Mouse (Mus musculus): ENCODE results near the gene Uckl1.

DNA sequence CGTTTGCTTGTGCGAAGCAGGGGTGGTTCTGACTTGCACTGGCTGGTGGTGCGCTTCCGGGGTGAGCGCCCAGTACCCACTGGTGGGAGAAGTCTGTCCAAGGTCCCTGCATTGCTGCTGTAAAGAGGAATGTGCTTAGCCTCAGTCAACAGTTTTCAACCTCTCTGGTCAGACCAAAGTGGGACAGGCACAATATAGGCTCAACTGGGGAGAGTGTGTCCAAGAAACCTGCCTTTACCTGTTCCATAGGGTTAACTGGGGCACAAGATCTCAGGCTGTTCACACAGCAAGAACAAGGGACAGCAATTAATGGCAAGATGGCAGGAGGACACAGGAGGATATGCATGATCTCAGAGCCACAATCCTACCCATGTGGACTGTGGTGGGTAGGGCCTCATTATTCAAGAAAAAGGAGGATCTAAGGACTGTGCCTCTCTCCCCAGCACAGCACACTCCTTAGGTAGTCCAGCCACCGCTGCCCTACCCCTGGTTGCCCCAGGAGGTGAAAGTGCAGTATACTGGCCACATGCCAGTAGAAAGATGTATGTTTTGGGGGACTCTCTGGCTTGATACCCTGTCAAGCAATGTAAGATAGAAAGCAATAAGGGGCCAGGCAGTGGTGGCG lies 9.7 kb downstream of the Uckl1 start:
- no peak for TF ChIP-seq E2F4 (IDR thresholded peaks at IDR 0.05; ENCODE audit: insufficient read depth)
- TF ChIP-seq MYOG (IDR thresholded peaks at IDR 0.05; ENCODE audit: control insufficient read depth in 1 of 3, insufficient read depth in 1 of 3, insufficient read length in 2 of 3, low read depth in 2 of 3) = no peak
- TF ChIP-seq POLR2A (IDR thresholded peaks at IDR 0.05; ENCODE audit: insufficient read length, low read depth) = no peak
- no peak for TF ChIP-seq TCF12 (IDR thresholded peaks at IDR 0.05; ENCODE audit: insufficient read depth, poor library complexity, severe bottlenecking)

All from myocyte (in vitro differentiated cells).